Mouse (Mus musculus) myocyte (in vitro differentiated cells): ENCODE results near the gene Olfr1387. TPM values are rescaled to one million over a fixed set of nuclear protein-coding genes. Genes with fewer than 3 reads are reported as not detected.

Source experiments
- H3K27me3 ChIP-seq: one replicate; pipeline ENCODE4 v1.6.1; 2011; ENCODE audit not compliant: control insufficient read depth, insufficient read depth, insufficient read length
- H3K36me3 ChIP-seq: one replicate; pipeline ENCODE4 v1.6.1; 2011; ENCODE audit not compliant: control insufficient read depth, insufficient read depth
- H3K4me2 ChIP-seq: one replicate; pipeline ENCODE4 v1.6.1; 2011; ENCODE audit warnings: low read depth, control low read depth
- H3K4me3 ChIP-seq: one replicate; pipeline ENCODE4 v1.5.1; 2011; ENCODE audit warnings: mild to moderate bottlenecking, control low read depth, moderate library complexity
- H3K79me2 ChIP-seq: one replicate; pipeline ENCODE4 v1.6.1; 2011; ENCODE audit not compliant: control insufficient read depth, insufficient read depth
- H3ac ChIP-seq: one replicate; pipeline ENCODE4 v1.6.1; 2011; ENCODE audit not compliant: control insufficient read depth, insufficient read length
- CEBPB ChIP-seq: IDR thresholded peaks from 2 replicates; pipeline ENCODE4 v1.6.1; 2011; ENCODE audit warnings: mild to moderate bottlenecking, moderate library complexity; ENCODE audit not compliant: poor library complexity, insufficient read depth, severe bottlenecking
- E2F4 ChIP-seq: IDR thresholded peaks from one replicate; pipeline ENCODE4 v1.6.1; 2011; ENCODE audit warnings: mild to moderate bottlenecking, control low read depth, moderate library complexity; ENCODE audit not compliant: insufficient read depth
- MAX ChIP-seq: IDR thresholded peaks from one replicate; pipeline ENCODE4 v1.6.1; 2011; ENCODE audit warnings: low read depth, mild to moderate bottlenecking, control low read depth
- MYOD1 ChIP-seq, 3 experiments: IDR thresholded peaks; one replicate each; pipeline ENCODE4 v1.6.1; 2011; ENCODE audit warnings: control low read depth in 2 of 3, low read depth in 2 of 3, mild to moderate bottlenecking in 2 of 3, moderate library complexity in 1 of 3; ENCODE audit not compliant: insufficient read length in 2 of 3, control insufficient read depth in 1 of 3
- MYOG ChIP-seq, 3 experiments: IDR thresholded peaks; one replicate each; pipeline ENCODE4 v1.6.1; 2011; ENCODE audit warnings: control low read depth in 2 of 3, low read depth in 2 of 3, mild to moderate bottlenecking in 2 of 3; ENCODE audit not compliant: insufficient read length in 2 of 3, control insufficient read depth in 1 of 3, insufficient read depth in 1 of 3
- POLR2A ChIP-seq: IDR thresholded peaks from one replicate; pipeline ENCODE4 v1.6.1; 2011; ENCODE audit warnings: low read depth, mild to moderate bottlenecking, control low read depth, moderate library complexity; ENCODE audit not compliant: insufficient read length
- POLR2AphosphoS2 ChIP-seq: IDR thresholded peaks from one replicate; pipeline ENCODE4 v1.6.1; 2011; ENCODE audit warnings: low read depth, control low read depth; ENCODE audit not compliant: insufficient read length
- REST ChIP-seq: IDR thresholded peaks from one replicate; pipeline ENCODE4 v1.6.1; 2011; ENCODE audit warnings: mild to moderate bottlenecking, control low read depth, moderate library complexity; ENCODE audit not compliant: insufficient read depth, insufficient read length
- SRF ChIP-seq: IDR thresholded peaks from one replicate; pipeline ENCODE4 v1.6.1; 2011; ENCODE audit warnings: low read depth; ENCODE audit not compliant: control insufficient read depth, insufficient read length
- TCF12 ChIP-seq: IDR thresholded peaks from one replicate; pipeline ENCODE4 v1.6.1; 2011; ENCODE audit warnings: mild to moderate bottlenecking, control low read depth; ENCODE audit not compliant: poor library complexity, insufficient read depth, severe bottlenecking
- TCF3 ChIP-seq: IDR thresholded peaks from one replicate; pipeline ENCODE4 v1.6.1; 2011; ENCODE audit warnings: low read depth, control low read depth; ENCODE audit not compliant: insufficient read length
- USF1 ChIP-seq: IDR thresholded peaks from one replicate; pipeline ENCODE4 v1.6.1; 2011; ENCODE audit warnings: low read depth, mild to moderate bottlenecking, control low read depth, moderate library complexity
- polyA plus RNA-seq: library from polyadenylated mRNA; unstranded; fragments of >200 nt; fragmentation: generic; extraction: Trizol; gene quantifications from one replicate; pipeline ENCODE4 v1.2.1, GENCODE M21; 2012; ENCODE audit warnings: missing spikeins

Gene Olfr1387
- not detected for polyA plus RNA-seq

- TF ChIP-seq MYOG (IDR thresholded peaks at IDR 0.05; ENCODE audit: control insufficient read depth in 1 of 3, insufficient read depth in 1 of 3, insufficient read length in 2 of 3, low read depth in 2 of 3) (no peak), USF1 (no peak), TCF3 (no peak), CEBPB (no peak), POLR2AphosphoS2 (no peak)
- Histone ChIP-seq H3K4me2 (no peak within 1 kb of the TSS), H3K4me3 (no peak within 1 kb of the TSS), H3K79me2 (no peaks in the 10 kb centered on the region), H3K36me3 (no peaks in the 10 kb centered on the region), H3ac (no peak within 1 kb of the TSS), H3K27me3 (no peaks in the 10 kb centered on the region)
Measured at GRCm38 (mm10) chr11:49455043-49455442, at the start of gene Olfr1387. TSS of gene Olfr1387 (plus strand) at chr11:49455343.

- Histone ChIP-seq H3K4me2 (no peak overlapping the region), H3ac (no peak overlapping the region)
Measured at GRCm38 (mm10) chr11:49406784-49407183, 48.4 kb upstream of the Olfr1387 start.

GRCm38 (mm10) chr11:49410540-49410939 lies 44.6 kb upstream of the Olfr1387 start:
- H3K4me3 ChIP-seq, result no peak overlapping the region
- TF ChIP-seq CEBPB (no peak), TCF12 (no peak), POLR2A (no peak), MYOG (IDR thresholded peaks at IDR 0.05; ENCODE audit: control insufficient read depth in 1 of 3, insufficient read depth in 1 of 3, insufficient read length in 2 of 3, low read depth in 2 of 3) (no peak), MYOD1 (IDR thresholded peaks at IDR 0.05; ENCODE audit: control insufficient read depth in 1 of 3, insufficient read length in 2 of 3, low read depth in 2 of 3) (no peak), REST (no peak), E2F4 (no peak), SRF (no peak), TCF3 (no peak), POLR2AphosphoS2 (no peak), USF1 (no peak), MAX (no peak)
- H3ac ChIP-seq, result no peak overlapping the region
- no peaks in the 10 kb centered on the region for H3K36me3 ChIP-seq
- no peaks in the 10 kb centered on the region for H3K79me2 ChIP-seq
- H3K27me3 ChIP-seq, result no peaks in the 10 kb centered on the region
- no peak overlapping the region for H3K4me2 ChIP-seq

More at GRCm38 (mm10) chr11:49406784-49407183, 48.4 kb upstream of the Olfr1387 start:
- TF ChIP-seq POLR2A (no peak), E2F4 (no peak), POLR2AphosphoS2 (no peak), TCF3 (no peak), TCF12 (no peak), MYOG (IDR thresholded peaks at IDR 0.05; ENCODE audit: control insufficient read depth in 1 of 3, insufficient read depth in 1 of 3, insufficient read length in 2 of 3, low read depth in 2 of 3) (no peak), USF1 (no peak), MAX (no peak), CEBPB (no peak), REST (no peak), MYOD1 (IDR thresholded peaks at IDR 0.05; ENCODE audit: control insufficient read depth in 1 of 3, insufficient read length in 2 of 3, low read depth in 2 of 3) (no peak), SRF (no peak)
- H3K4me3 ChIP-seq, result no peak overlapping the region
- no peaks in the 10 kb centered on the region for H3K36me3 ChIP-seq
- H3K79me2 ChIP-seq, result no peaks in the 10 kb centered on the region
- no peaks in the 10 kb centered on the region for H3K27me3 ChIP-seq

GRCm38 (mm10) chr11:49422767-49423166 lies 32.4 kb upstream of the Olfr1387 start, which contains the start of gene Olfr1389:
TSS of gene Olfr1389 (plus strand) at chr11:49423067.
- Histone ChIP-seq H3K36me3 (no peaks in the 10 kb centered on the region), H3K79me2 (no peaks in the 10 kb centered on the region), H3K4me3 (no peak within 1 kb of the TSS), H3K27me3 (no peaks in the 10 kb centered on the region), H3ac (no peak within 1 kb of the TSS), H3K4me2 (no peak within 1 kb of the TSS)
- TF ChIP-seq TCF3, result no peak
- TF ChIP-seq SRF, result no peak
- TF ChIP-seq E2F4, result no peak
- no peak for TF ChIP-seq REST
- no peak for TF ChIP-seq MYOG (IDR thresholded peaks at IDR 0.05; ENCODE audit: control insufficient read depth in 1 of 3, insufficient read depth in 1 of 3, insufficient read length in 2 of 3, low read depth in 2 of 3)
- TF ChIP-seq CEBPB, result no peak

GRCm38 (mm10) chr11:49425257-49425927 lies 29.8 kb upstream of the Olfr1387 start:
- Histone ChIP-seq H3K27me3 (no peaks in the 10 kb centered on the region), H3K4me2 (no peak overlapping the region), H3K4me3 (no peak overlapping the region), H3K79me2 (no peaks in the 10 kb centered on the region), H3ac (no peak overlapping the region), H3K36me3 (no peaks in the 10 kb centered on the region)
- TF ChIP-seq MYOD1 (IDR thresholded peaks at IDR 0.05; ENCODE audit: control insufficient read depth in 1 of 3, insufficient read length in 2 of 3, low read depth in 2 of 3), result no peak
- no peak for TF ChIP-seq USF1
- no peak for TF ChIP-seq E2F4
- no peak for TF ChIP-seq TCF3
